ENCODE assay signal across 8 mouse cellular contexts in genomic region chr7:127023272-127023691, GRCm38 (mm10). TPM values are rescaled to one million over a fixed set of nuclear protein-coding genes. Genes with fewer than 3 reads are reported as not detected.
A peak's percentile ranks its signal among the peaks of the same experiment; 100 is the strongest.
DNase-seq lines count a peak whose midpoint lies in the region; ATAC-seq and TF ChIP-seq lines count a peak whose summit lies in the region.

No protein-coding gene starts in this region.

- 70% methylated on average over 12 of the region's 13 CpGs for WGBS in intestine, postnatal 0 days
- 75% methylated on average over 13 of the region's 13 CpGs for WGBS in neural tube, embryonic 15.5 days

- H3K36me3 ChIP-seq in ES-Bruce4 (ENCODE audit: control insufficient read depth, insufficient read depth, low read length, poor library complexity, severe bottlenecking), result peaks cover 25% of the 10 kb centered on the region
- peaks cover 24% of the 10 kb centered on the region for H3K36me3 ChIP-seq in intestine, postnatal 0 days (ENCODE audit: control insufficient read depth, insufficient read depth)
- H3K36me3 ChIP-seq in neural tube, embryonic 15.5 days, result peaks cover 23% of the 10 kb centered on the region

- H3K4me3 ChIP-seq in ES-Bruce4 (ENCODE audit: low read depth, low read length), result peak overlapping the region; percentile 73
- peak overlapping the region; percentile 7; the same call in 1 of the 2 replicates for H3K4me3 ChIP-seq in embryonic fibroblast, embryonic 13.5 days (ENCODE audit: insufficient read depth, low read length)
- no peak overlapping the region for H3K4me3 ChIP-seq in intestine, postnatal 0 days (ENCODE audit: low read depth, low read length)
- H3K4me3 ChIP-seq in neural tube, embryonic 15.5 days (replicated peaks), result peak overlapping the region; percentile 65

- H3K9me3 ChIP-seq in ES-Bruce4 (replicated peaks; ENCODE audit: control insufficient read depth, insufficient read depth, low read length, poor library complexity, severe bottlenecking), result no peaks in the 10 kb centered on the region
- H3K9me3 ChIP-seq in intestine, postnatal 0 days (ENCODE audit: control insufficient read depth), result no peaks in the 10 kb centered on the region
- H3K9me3 ChIP-seq in neural tube, embryonic 15.5 days (replicated peaks), result no peaks in the 10 kb centered on the region

- no peak overlapping the region for H3K27ac ChIP-seq in ES-Bruce4 (ENCODE audit: insufficient read depth, low read length)
- H3K27ac ChIP-seq in embryonic fibroblast, embryonic 13.5 days (ENCODE audit: insufficient read depth, low read length), result no peak overlapping the region
- H3K27ac ChIP-seq in intestine, postnatal 0 days (ENCODE audit: low read depth, low read length), result no peak overlapping the region
- H3K27ac ChIP-seq in neural tube, embryonic 15.5 days (replicated peaks), result peak overlapping the region; percentile 33; the same call in 1 of the 2 replicates

- no peaks in the 10 kb centered on the region for H3K27me3 ChIP-seq in ES-Bruce4 (ENCODE audit: control insufficient read depth, insufficient read depth, low read length, poor library complexity, severe bottlenecking)
- no peaks in the 10 kb centered on the region for H3K27me3 ChIP-seq in intestine, postnatal 0 days (replicated peaks; ENCODE audit: control insufficient read depth, insufficient read depth, low read length)
- no peaks in the 10 kb centered on the region for H3K27me3 ChIP-seq in neural tube, embryonic 15.5 days (replicated peaks)

- TF ChIP-seq CTCF in ES-Bruce4 (IDR thresholded peaks at IDR 0.05; ENCODE audit: low read depth, low read length), result no peak
- no peak for TF ChIP-seq CTCF in embryonic fibroblast, embryonic 13.5 days (IDR thresholded peaks at IDR 0.05; ENCODE audit: borderline replicate concordance, insufficient read depth, low read length)
- TF ChIP-seq CTCF in intestine, postnatal 0 days (IDR thresholded peaks at IDR 0.05; ENCODE audit: low read depth), result no peak

- ATAC-seq in intestine, postnatal 0 days, result no peak
- ATAC-seq in neural tube, embryonic 15.5 days (ENCODE audit: low FRiP score), result no peak

- H3K4me1 ChIP-seq in ES-Bruce4 (ENCODE audit: control insufficient read depth, insufficient read depth, low read length), result no peaks in the 10 kb centered on the region
- peaks cover 8% of the 10 kb centered on the region for H3K4me1 ChIP-seq in embryonic fibroblast, embryonic 13.5 days (ENCODE audit: control insufficient read depth, insufficient read depth, low read length)
- peaks cover 15% of the 10 kb centered on the region; the same call in 1 of the 2 replicates for H3K4me1 ChIP-seq in intestine, postnatal 0 days (replicated peaks; ENCODE audit: control insufficient read depth, insufficient read depth, low read length)
- peaks cover 77% of the 10 kb centered on the region for H3K4me1 ChIP-seq in neural tube, embryonic 15.5 days

- peak overlapping the region; percentile 92 for H3K9ac ChIP-seq in ES-Bruce4 (ENCODE audit: low read depth, poor library complexity, severe bottlenecking)
- no peak overlapping the region for H3K9ac ChIP-seq in intestine, postnatal 0 days (ENCODE audit: low read depth, low read length)
- H3K9ac ChIP-seq in neural tube, embryonic 15.5 days (replicated peaks), result peak overlapping the region; percentile 99

- no peak for TF ChIP-seq POLR2A in ES-Bruce4 (IDR thresholded peaks at IDR 0.05; ENCODE audit: insufficient read depth, low read length)
- TF ChIP-seq POLR2A in embryonic fibroblast, embryonic 13.5 days (IDR thresholded peaks at IDR 0.05; ENCODE audit: low read depth, low read length), result 0 out of 2 replicates have a peak, but pooled peaks have one; percentile 18

- intact Hi-C loops in gastrocnemius, postnatal 36 days (cut with DNase I), result loop anchor here (5.0 kb wide), 1 partner anchor 36 kb away; no protein-coding TSS in a partner anchor

- no peak for TF ChIP-seq EP300 in ES-Bruce4 (IDR thresholded peaks at IDR 0.05; ENCODE audit: insufficient read depth, low read depth, low read length)

- DNase-seq in gastrocnemius, postnatal 25 days, result peak; percentile 28
- no peak for DNase-seq in gastrocnemius, postnatal 36 days
- DNase-seq in spleen, adult 18-20 months, result no peak
- DNase-seq in right cerebral cortex, adult 18-20 months, result no peak

- peak overlapping the region; percentile 90 for H3K4me2 ChIP-seq in intestine, postnatal 0 days (replicated peaks; ENCODE audit: low read depth)
- H3K4me2 ChIP-seq in neural tube, embryonic 15.5 days, result peak overlapping the region; percentile 90

RNA-seq across cellular contexts. Expression of gene Prrt2, which starts 2.3 kb away (rescaled TPM):
- total RNA-seq in gastrocnemius, postnatal 25 days (2021), result under 1 TPM; 0.77 to 0.86 TPM
- under 1 TPM; 0.20 to 0.92 TPM for total RNA-seq in gastrocnemius, postnatal 36 days (2021)
- 3.5 and 6.7 TPM in 2 replicates for polyA plus RNA-seq in ES-Bruce4 (2011; ENCODE audit: insufficient read depth, insufficient read length, low read depth, missing spikeins)
- 3.1 and 15.3 TPM in 2 replicates for polyA plus RNA-seq in embryonic fibroblast, embryonic 13.5 days (2011; ENCODE audit: insufficient read length, low read depth, missing spikeins)
- 2.5 and 2.7 TPM in 2 replicates for polyA plus RNA-seq in intestine, postnatal 0 days (2015; fragmentation: Nextera tagmentation; extraction: Ambion mirVana)
- polyA plus RNA-seq in neural tube, embryonic 15.5 days (2015; fragmentation: Nextera tagmentation; extraction: Ambion mirVana), result 69.9 and 72.5 TPM in 2 replicates

RNA-seq across cellular contexts. Expression of gene Gm42742, which starts 2.4 kb away (rescaled TPM):
- 10 to 100 TPM; 15.9 to 17.5 TPM for total RNA-seq in gastrocnemius, postnatal 25 days (2021)
- 10 to 100 TPM; 12.9 to 16.6 TPM for total RNA-seq in gastrocnemius, postnatal 36 days (2021)
- 2.2 and 23.9 TPM in 2 replicates for polyA plus RNA-seq in ES-Bruce4 (2011; ENCODE audit: insufficient read depth, insufficient read length, low read depth, missing spikeins)
- polyA plus RNA-seq in embryonic fibroblast, embryonic 13.5 days (2011; ENCODE audit: insufficient read length, low read depth, missing spikeins), result 13.5 and 15.7 TPM in 2 replicates
- polyA plus RNA-seq in intestine, postnatal 0 days (2015; fragmentation: Nextera tagmentation; extraction: Ambion mirVana), result 15.7 and 27.1 TPM in 2 replicates
- 18.8 and 54.5 TPM in 2 replicates for polyA plus RNA-seq in neural tube, embryonic 15.5 days (2015; fragmentation: Nextera tagmentation; extraction: Ambion mirVana)

RNA-seq across cellular contexts. Expression of gene Maz, which starts 3.6 kb away (rescaled TPM):
- 10 to 100 TPM; 64.0 to 66.1 TPM for total RNA-seq in gastrocnemius, postnatal 25 days (2021)
- total RNA-seq in gastrocnemius, postnatal 36 days (2021), result 10 to 100 TPM; 69.8 to 76.4 TPM
- 117 and 123 TPM in 2 replicates for polyA plus RNA-seq in ES-Bruce4 (2011; ENCODE audit: insufficient read depth, insufficient read length, low read depth, missing spikeins)
- polyA plus RNA-seq in embryonic fibroblast, embryonic 13.5 days (2011; ENCODE audit: insufficient read length, low read depth, missing spikeins), result 86.9 and 127 TPM in 2 replicates
- 32.6 and 33.9 TPM in 2 replicates for polyA plus RNA-seq in intestine, postnatal 0 days (2015; fragmentation: Nextera tagmentation; extraction: Ambion mirVana)
- polyA plus RNA-seq in neural tube, embryonic 15.5 days (2015; fragmentation: Nextera tagmentation; extraction: Ambion mirVana), result 78.1 and 82.6 TPM in 2 replicates

RNA-seq across cellular contexts. Expression of gene Pagr1a, which starts 6.1 kb away (rescaled TPM):
- 1 to 10 TPM; 2.4 to 8.7 TPM for total RNA-seq in gastrocnemius, postnatal 25 days (2021)
- 10 to 100 TPM in 1 of 2 experiments, 1 to 10 TPM in 1; 6.1 to 11.4 TPM for total RNA-seq in gastrocnemius, postnatal 36 days (2021)
- polyA plus RNA-seq in ES-Bruce4 (2011; ENCODE audit: insufficient read depth, insufficient read length, low read depth, missing spikeins), result 12.7 and 27.9 TPM in 2 replicates
- 14.0 and 14.3 TPM in 2 replicates for polyA plus RNA-seq in embryonic fibroblast, embryonic 13.5 days (2011; ENCODE audit: insufficient read length, low read depth, missing spikeins)
- polyA plus RNA-seq in intestine, postnatal 0 days (2015; fragmentation: Nextera tagmentation; extraction: Ambion mirVana), result 26.4 and 37.5 TPM in 2 replicates
- 52.5 and 80.1 TPM in 2 replicates for polyA plus RNA-seq in neural tube, embryonic 15.5 days (2015; fragmentation: Nextera tagmentation; extraction: Ambion mirVana)

RNA-seq across cellular contexts. Expression of gene Pagr1b, which starts 7.0 kb away (rescaled TPM):
- total RNA-seq in gastrocnemius, postnatal 25 days (2021), result not detected
- total RNA-seq in gastrocnemius, postnatal 36 days (2021), result not detected
- polyA plus RNA-seq in ES-Bruce4 (2011; ENCODE audit: insufficient read depth, insufficient read length, low read depth, missing spikeins), result 22.1 and 26.6 TPM in 2 replicates
- 21.7 and 25.6 TPM in 2 replicates for polyA plus RNA-seq in embryonic fibroblast, embryonic 13.5 days (2011; ENCODE audit: insufficient read length, low read depth, missing spikeins)
- polyA plus RNA-seq in intestine, postnatal 0 days (2015; fragmentation: Nextera tagmentation; extraction: Ambion mirVana), result 0.68 TPM in 1 of 2 replicates, not detected in the other
- 0.79 and 1.2 TPM in 2 replicates for polyA plus RNA-seq in neural tube, embryonic 15.5 days (2015; fragmentation: Nextera tagmentation; extraction: Ambion mirVana)
